Mouse (Mus musculus) hindlimb bud, embryonic 11.5 days (tissue): ENCODE data around the gene Dpy19l3.

Experiments
- DNase-seq: peaks from one replicate; pipeline ENCODE4 v3.0.0-alpha.2; 2012; ENCODE audit warnings: low read depth, low spot score; ENCODE audit errors: extremely low spot score

The Dpy19l3 gene

DNA sequence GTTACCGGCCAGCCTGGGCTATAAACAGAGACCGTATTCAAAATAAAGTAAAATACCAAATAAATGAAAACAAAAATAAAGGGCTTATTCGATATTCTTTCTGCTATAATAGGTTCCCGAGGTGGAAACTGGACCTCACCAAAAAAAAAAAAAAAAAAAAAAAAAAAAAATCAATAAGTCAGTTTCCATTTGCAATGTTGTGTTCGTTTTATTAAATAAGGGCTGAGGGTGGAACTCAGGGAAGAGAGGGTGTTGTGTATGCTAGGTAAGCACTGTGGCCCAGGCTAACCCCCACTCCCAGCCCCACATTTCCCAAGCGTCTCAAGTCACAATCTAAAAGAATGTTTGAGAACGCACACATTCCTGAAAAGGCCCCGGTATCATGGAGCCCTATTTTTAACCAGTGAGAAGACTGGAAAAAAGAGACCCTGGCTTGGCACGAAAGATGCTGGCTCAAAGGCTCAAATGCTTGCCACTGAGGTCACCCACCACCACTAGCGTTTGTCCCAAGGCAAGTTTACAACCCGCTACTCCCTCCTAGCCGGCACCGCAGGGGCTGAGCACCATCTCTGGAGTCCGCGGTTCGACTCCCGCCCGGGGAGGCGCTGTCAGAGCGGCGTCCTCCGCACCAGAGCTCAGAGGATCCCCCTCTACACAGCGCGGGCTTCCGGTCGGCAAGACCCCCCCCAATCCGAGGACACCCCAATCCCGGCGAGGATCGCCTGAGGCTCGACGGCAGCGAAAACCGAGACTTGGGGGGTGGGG, 107.8 kb downstream of the Dpy19l3 start:
- no peak for DNase-seq

DNA sequence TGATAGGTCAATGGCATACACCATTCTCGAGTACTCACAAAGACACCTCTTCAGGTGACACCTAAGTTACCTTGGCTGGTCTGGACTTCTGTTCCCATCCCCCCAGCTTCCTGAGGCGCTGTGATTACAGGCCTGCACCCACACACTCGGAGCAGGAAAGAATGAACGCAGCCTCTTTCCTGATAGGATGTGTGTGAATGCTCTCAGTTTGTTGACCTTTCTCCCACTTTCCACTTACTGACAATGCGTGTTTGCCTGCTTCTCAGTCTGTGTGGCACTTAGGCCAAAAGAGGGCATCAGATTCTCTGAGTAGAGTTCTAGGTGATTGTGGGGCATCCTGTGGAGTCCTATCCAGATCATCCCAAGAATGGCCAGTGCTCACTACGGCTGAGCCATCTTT, 114.2 kb downstream of the Dpy19l3 start:
- no peak for DNase-seq

- no peak for DNase-seq
These were observed 117.4 kb downstream of the Dpy19l3 start for GRCm38 (mm10) chr7:35636874-35637273.

DNA sequence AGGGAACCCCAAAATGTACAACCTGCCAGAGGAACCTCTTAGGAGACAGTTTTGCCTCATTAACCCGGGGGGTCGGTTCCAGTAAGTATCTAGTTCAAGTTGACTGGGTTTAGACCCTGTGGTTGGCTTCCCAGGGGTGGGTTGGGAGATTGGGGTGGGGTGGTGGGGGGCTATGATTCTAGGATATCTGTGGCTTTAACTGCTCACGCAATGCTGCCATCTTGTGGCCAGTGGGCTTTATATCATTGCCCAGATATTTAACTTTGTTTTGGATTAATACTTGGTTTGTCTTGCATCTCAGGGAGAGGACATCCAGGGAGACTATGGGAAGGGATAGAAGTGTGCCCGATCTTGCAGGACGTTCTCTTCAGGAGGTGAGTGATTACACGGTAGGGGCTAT, 118.0 kb downstream of the Dpy19l3 start:
- DNase-seq: no peak
